ENCODE assay signal across 10 mouse cellular contexts in genomic region chr2:165360861-165361260, GRCm38 (mm10). TPM values are rescaled to one million over a fixed set of nuclear protein-coding genes. Genes with fewer than 3 reads are reported as not detected.
DNase-seq lines count a peak whose midpoint lies in the region; ATAC-seq and TF ChIP-seq lines count a peak whose summit lies in the region.
"Had no signal": no experiment of that assay in that cellular context is flagged by ENCODE, and none has a peak within 500 bp of the region (broad histone marks: within the 10 kb centered on the region; RNA-seq: fewer than 3 reads in every experiment).

No protein-coding gene starts in this region.

- H3K9ac ChIP-seq in hindbrain, embryonic 14.5 days, result no peak overlapping the region
- no peak overlapping the region for H3K9ac ChIP-seq in limb, embryonic 13.5 days
- H3K9ac ChIP-seq: neural tube, embryonic 12.5 days had no signal

- no peaks in the 10 kb centered on the region for H3K27me3 ChIP-seq in hindbrain, embryonic 14.5 days (ENCODE audit: control insufficient read depth, insufficient read depth, low read length)
- H3K27me3 ChIP-seq in limb, embryonic 13.5 days, result peaks cover 44% of the 10 kb centered on the region
- H3K27me3 ChIP-seq: neural tube, embryonic 12.5 days had no signal

- no peak overlapping the region for H3K4me3 ChIP-seq in embryonic fibroblast, embryonic 13.5 days (ENCODE audit: insufficient read depth, low read length)
- H3K4me3 ChIP-seq in hindbrain, embryonic 14.5 days (replicated peaks; ENCODE audit: low read length), result no peak overlapping the region
- no peak overlapping the region for H3K4me3 ChIP-seq in limb, embryonic 13.5 days
- H3K4me3 ChIP-seq: neural tube, embryonic 12.5 days had no signal

- H3K36me3 ChIP-seq in hindbrain, embryonic 14.5 days (replicated peaks; ENCODE audit: control insufficient read depth, insufficient read depth), result peaks cover 6% of the 10 kb centered on the region; the same call in 1 of the 2 replicates
- no peaks in the 10 kb centered on the region for H3K36me3 ChIP-seq in limb, embryonic 13.5 days
- H3K36me3 ChIP-seq: neural tube, embryonic 12.5 days had no signal

- no peak overlapping the region for H3K27ac ChIP-seq in embryonic fibroblast, embryonic 13.5 days (ENCODE audit: insufficient read depth, low read length)
- H3K27ac ChIP-seq in hindbrain, embryonic 14.5 days, result no peak overlapping the region
- no peak overlapping the region for H3K27ac ChIP-seq in limb, embryonic 13.5 days
- H3K27ac ChIP-seq: neural tube, embryonic 12.5 days had no signal

- no peak for TF ChIP-seq POLR2A in embryonic fibroblast, embryonic 13.5 days (IDR thresholded peaks at IDR 0.05; ENCODE audit: low read depth, low read length)

- H3K4me1 ChIP-seq in embryonic fibroblast, embryonic 13.5 days (ENCODE audit: control insufficient read depth, insufficient read depth, low read length), result no peaks in the 10 kb centered on the region
- H3K4me1 ChIP-seq in hindbrain, embryonic 14.5 days (replicated peaks; ENCODE audit: control insufficient read depth, insufficient read depth, low read length), result 0 out of 2 replicates have a peak, but pooled peaks cover 3% of the 10 kb centered on the region
- no peaks in the 10 kb centered on the region for H3K4me1 ChIP-seq in limb, embryonic 13.5 days

- 0% methylated on average over 1 of the region's 1 CpGs for WGBS in hindbrain, embryonic 14.5 days
- 0% methylated on average over 1 of the region's 1 CpGs for WGBS in limb, embryonic 13.5 days

- ATAC-seq in hindbrain, embryonic 14.5 days (ENCODE audit: low FRiP score), result peak; percentile 78; the same call in 1 of the 2 replicates
- peak; percentile 64; the same call in 1 of the 2 replicates for ATAC-seq in limb, embryonic 13.5 days (ENCODE audit: low FRiP score, low read depth)
- no peak for ATAC-seq in erythroid progenitor cell, adult 5-6 weeks (replicated peaks; ENCODE audit: low FRiP score, poor library complexity, severe bottlenecking)

- H3K9me3 ChIP-seq in hindbrain, embryonic 14.5 days (ENCODE audit: control insufficient read depth, low read length), result no peaks in the 10 kb centered on the region
- no peaks in the 10 kb centered on the region for H3K9me3 ChIP-seq in limb, embryonic 13.5 days
- H3K9me3 ChIP-seq: neural tube, embryonic 12.5 days had no signal

- no peak overlapping the region for H3K4me2 ChIP-seq in hindbrain, embryonic 14.5 days (replicated peaks)
- no peak overlapping the region for H3K4me2 ChIP-seq in limb, embryonic 13.5 days (replicated peaks)
- H3K4me2 ChIP-seq: neural tube, embryonic 12.5 days had no signal

- DNase-seq in urinary bladder, postnatal 14 days (ENCODE audit: low spot score), result peak; percentile 57
- DNase-seq in urinary bladder, adult 18-20 months (ENCODE audit: low spot score in 2 of 2), result no peak
- peak; percentile 74 for DNase-seq in adrenal gland, postnatal 14 days
- peak; percentile 88 for DNase-seq in hindbrain, embryonic 14.5 days (ENCODE audit: low spot score)
- peak; percentile 72 for DNase-seq in naive thymus-derived CD4-positive, alpha-beta T cell, adult 2 months (ENCODE audit: low read depth)

- TF ChIP-seq CTCF in embryonic fibroblast, embryonic 13.5 days (IDR thresholded peaks at IDR 0.05; ENCODE audit: borderline replicate concordance, insufficient read depth, low read length), result peak; percentile 65; the same call in 1 of the 2 replicates

RNA-seq across cellular contexts. Expression of gene Zfp663, which starts 7.7 kb away (rescaled TPM):
- total RNA-seq in adrenal gland, postnatal 14 days (2021), result not detected in 2 replicates
- polyA plus RNA-seq in embryonic fibroblast, embryonic 13.5 days (2011; ENCODE audit: insufficient read length, low read depth, missing spikeins), result not detected in 2 replicates
- polyA plus RNA-seq in hindbrain, embryonic 14.5 days (2014; fragmentation: Nextera tagmentation; extraction: Ambion mirVana), result 6.2 and 6.3 TPM in 2 replicates
- polyA plus RNA-seq in limb, embryonic 13.5 days (2015; fragmentation: Nextera tagmentation; extraction: Ambion mirVana), result 0.31 and 0.75 TPM in 2 replicates
- not detected in 2 replicates for total RNA-seq in erythroid progenitor cell, adult 5-6 weeks (2015; ENCODE audit: low replicate concordance)
- total RNA-seq in erythroid progenitor cell, adult 5-6 weeks (2017; ENCODE audit: low replicate concordance), result not detected in 2 replicates
- total RNA-seq: gastrocnemius, postnatal 36 days had no signal

RNA-seq across cellular contexts. Expression of gene Zfp334, which starts 27.2 kb away (rescaled TPM):
- total RNA-seq in adrenal gland, postnatal 14 days (2021), result 5.0 and 5.8 TPM in 2 replicates
- polyA plus RNA-seq in embryonic fibroblast, embryonic 13.5 days (2011; ENCODE audit: insufficient read length, low read depth, missing spikeins), result 10.7 and 12.2 TPM in 2 replicates
- 12.4 and 12.5 TPM in 2 replicates for polyA plus RNA-seq in hindbrain, embryonic 14.5 days (2014; fragmentation: Nextera tagmentation; extraction: Ambion mirVana)
- 10.0 and 10.4 TPM in 2 replicates for polyA plus RNA-seq in limb, embryonic 13.5 days (2015; fragmentation: Nextera tagmentation; extraction: Ambion mirVana)
- not detected in 2 replicates for total RNA-seq in erythroid progenitor cell, adult 5-6 weeks (2015; ENCODE audit: low replicate concordance)
- not detected in 2 replicates for total RNA-seq in erythroid progenitor cell, adult 5-6 weeks (2017; ENCODE audit: low replicate concordance)

RNA-seq across cellular contexts. Expression of gene Elmo2, which starts 34.6 kb away (rescaled TPM):
- total RNA-seq in adrenal gland, postnatal 14 days (2021), result 26.2 and 27.8 TPM in 2 replicates
- polyA plus RNA-seq in embryonic fibroblast, embryonic 13.5 days (2011; ENCODE audit: insufficient read length, low read depth, missing spikeins), result 57.5 and 66.3 TPM in 2 replicates
- 99.7 and 100 TPM in 2 replicates for polyA plus RNA-seq in hindbrain, embryonic 14.5 days (2014; fragmentation: Nextera tagmentation; extraction: Ambion mirVana)
- polyA plus RNA-seq in limb, embryonic 13.5 days (2015; fragmentation: Nextera tagmentation; extraction: Ambion mirVana), result 83.0 and 86.4 TPM in 2 replicates
- 16.3 and 25.9 TPM in 2 replicates for total RNA-seq in erythroid progenitor cell, adult 5-6 weeks (2015; ENCODE audit: low replicate concordance)
- total RNA-seq in erythroid progenitor cell, adult 5-6 weeks (2017; ENCODE audit: low replicate concordance), result 8.6 and 13.1 TPM in 2 replicates

RNA-seq across cellular contexts. Expression of gene Ocstamp, which starts 39.3 kb away (rescaled TPM):
- total RNA-seq in adrenal gland, postnatal 14 days (2021), result 0.11 TPM in 1 of 2 replicates, not detected in the other
- polyA plus RNA-seq in embryonic fibroblast, embryonic 13.5 days (2011; ENCODE audit: insufficient read length, low read depth, missing spikeins), result not detected in 2 replicates
- not detected in 2 replicates for polyA plus RNA-seq in hindbrain, embryonic 14.5 days (2014; fragmentation: Nextera tagmentation; extraction: Ambion mirVana)
- 0.05 TPM in 1 of 2 replicates, not detected in the other for polyA plus RNA-seq in limb, embryonic 13.5 days (2015; fragmentation: Nextera tagmentation; extraction: Ambion mirVana)
- total RNA-seq in erythroid progenitor cell, adult 5-6 weeks (2015; ENCODE audit: low replicate concordance), result not detected in 2 replicates
- not detected in 2 replicates for total RNA-seq in erythroid progenitor cell, adult 5-6 weeks (2017; ENCODE audit: low replicate concordance)

Comparison
In these comparisons a context has a peak if more than half of its experiments do, and no peak if none do; other contexts are left out.
1. DNase-seq: peak in urinary bladder, postnatal 14 days (single experiment), adrenal gland, postnatal 14 days (single experiment), hindbrain, embryonic 14.5 days (single experiment) and naive thymus-derived CD4-positive, alpha-beta T cell, adult 2 months (single experiment); none in urinary bladder, adult 18-20 months (0 of 2).